Mouse (Mus musculus) Patski (cell line): ENCODE results near the gene Rnf144a. TPM values are rescaled to one million over a fixed set of nuclear protein-coding genes. Genes with fewer than 3 reads are reported as not detected.
A peak's percentile ranks its signal among the peaks of the same experiment; 100 is the strongest.

Experiments
- ATAC-seq: fragments of 100-300 bp; one replicate; pipeline ENCODE4 v1.8.0; 2021
- CTCF ChIA-PET: fragments of 350-600 bp; sonication (Branson Sonifier 250); formaldehyde crosslinking; loops from one replicate; lab custom pipeline; 2022; ENCODE audit warnings: inconsistent platforms; lab: Charles Lee
- POLR2A ChIA-PET: fragments of 350-600 bp; sonication (Branson Sonifier 250); formaldehyde crosslinking; loops from one replicate; lab custom pipeline; 2022; ENCODE audit warnings: antibody characterized with exemption, inconsistent platforms; lab: Charles Lee
- DNase-seq: peaks from one replicate; pipeline ENCODE4 v3.0.0-alpha.2; 2011; ENCODE audit warnings: low read depth, low spot score
- H3K27me3 ChIP-seq: fragments of 371-371 bp; one replicate; pipeline ENCODE4 v1.5.1; 2021
- CTCF ChIP-seq: fragments of 100-300 bp; IDR thresholded peaks from one replicate; pipeline ENCODE4 v1.5.1; 2021
- in situ Hi-C: fragments of 300-500 bp; cut with MboI; formaldehyde crosslinking; loops from 3 replicates; pipeline ENCODE4 v1.11.1; 2018; ENCODE audit warnings: low pct_unique_long_range_greater_than_20kb, mixed read lengths
- polyA plus RNA-seq: library from polyadenylated mRNA; unstranded; gene quantifications from one replicate; pipeline ENCODE4 v1.2.3, GENCODE M21; 2021

Gene Rnf144a
- polyA plus RNA-seq, 1 experiment from 2014 or later = 8.4 TPM

DNA sequence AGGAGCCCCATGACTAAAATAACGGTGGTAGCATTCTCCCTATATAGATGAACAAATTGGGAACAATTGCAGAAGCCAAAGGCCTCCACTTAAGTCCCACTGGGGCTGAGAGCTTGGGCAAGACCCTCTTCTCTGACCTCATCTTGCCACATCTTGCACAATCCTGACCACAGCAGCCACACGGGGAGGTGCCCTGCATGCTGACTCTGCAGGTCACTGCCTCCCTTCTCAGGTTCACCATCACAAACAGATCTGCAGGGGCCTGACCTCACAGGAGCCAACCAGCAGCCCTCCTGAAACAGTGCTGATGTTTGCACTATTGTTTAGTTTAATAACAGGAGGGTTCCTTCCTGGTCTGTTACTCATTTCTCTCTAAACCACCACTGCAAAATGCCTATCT is 16.5 kb downstream of the Rnf144a start:
- ChIA-PET CTCF (no interaction called here), POLR2A (no interaction called here)
- peak; percentile 85 for ATAC-seq
- no peak for TF ChIP-seq CTCF
- in situ Hi-C loops = no loop called here
- DNase-seq = peak; percentile 55
- H3K27me3 ChIP-seq = no peaks in the 10 kb centered on the region

DNA sequence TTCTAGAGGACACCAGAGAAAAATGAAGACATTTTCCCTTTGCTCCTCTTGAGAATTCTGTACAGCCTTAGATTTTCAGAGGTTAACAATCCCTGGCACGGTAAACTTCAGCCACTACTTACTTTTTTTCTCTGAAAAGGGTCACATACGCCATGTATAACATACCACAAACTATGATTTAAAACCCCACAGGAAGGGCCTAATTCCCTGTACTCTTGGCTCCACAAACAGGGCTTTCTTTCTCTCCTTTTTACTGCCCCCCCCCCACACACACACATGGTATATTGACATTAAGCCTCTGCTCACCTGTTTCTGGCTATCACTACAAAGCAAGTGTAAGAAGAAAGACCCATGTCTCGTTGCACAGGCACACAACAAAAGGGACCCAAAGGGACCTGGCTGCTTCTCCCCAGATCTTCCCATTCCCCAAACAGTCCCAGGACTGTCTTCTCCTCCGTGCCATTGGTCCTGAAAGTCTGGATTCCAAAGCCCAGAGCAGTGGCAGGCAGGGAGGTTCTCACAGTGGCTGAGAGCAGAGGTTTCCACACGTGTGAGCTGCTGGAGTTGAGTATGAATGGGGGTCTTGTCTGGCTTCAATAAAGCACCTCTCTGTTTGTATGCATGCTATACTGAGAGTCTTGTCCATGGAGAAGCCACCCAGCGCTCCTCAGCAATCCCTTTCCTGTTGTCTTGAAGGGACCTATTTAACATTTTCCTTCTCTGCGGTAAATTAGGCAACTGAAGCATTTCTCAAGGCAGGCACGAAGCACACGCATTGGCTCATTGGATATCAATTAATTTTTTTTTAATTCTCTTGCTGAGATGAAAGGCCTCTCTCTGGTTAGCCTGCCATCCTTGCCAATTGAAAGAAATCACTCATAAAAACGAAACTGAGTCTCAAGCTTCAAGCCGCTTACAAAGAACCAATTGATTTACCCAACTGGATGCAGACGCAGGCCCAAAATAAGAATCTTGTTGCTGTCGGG is 20.3 kb downstream of the Rnf144a start:
- no peaks in the 10 kb centered on the region for H3K27me3 ChIP-seq
- no peak for DNase-seq
- POLR2A ChIA-PET = interaction anchor here (0.7 kb wide), 1 partner anchor 12 kb away, joined by 3 read pairs; no protein-coding TSS in a partner anchor
- TF ChIP-seq CTCF = no peak
- ATAC-seq = no peak
- in situ Hi-C loops = no loop called here
- CTCF ChIA-PET = no interaction called here

DNA sequence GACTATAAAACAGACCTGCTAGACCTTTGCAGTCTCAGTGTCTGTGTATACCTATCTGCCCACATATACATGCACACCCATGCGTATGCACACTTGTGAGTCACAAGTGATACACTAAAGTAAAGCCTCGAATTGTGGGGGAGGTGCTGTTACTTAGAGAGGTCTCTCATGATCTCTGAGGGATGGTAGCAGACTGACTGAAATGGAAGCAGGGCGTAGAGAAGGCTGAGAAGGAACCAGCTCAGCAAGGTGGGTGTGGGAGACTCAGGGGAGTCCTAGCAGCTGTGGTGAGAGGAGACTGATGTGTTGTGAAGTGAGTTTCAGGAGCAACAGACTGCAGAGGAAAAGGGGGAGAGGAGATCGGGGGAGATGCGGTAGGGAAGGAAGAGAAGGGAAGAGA is 21.8 kb downstream of the Rnf144a start:
- DNase-seq (no peak), ATAC-seq (no peak)

DNA sequence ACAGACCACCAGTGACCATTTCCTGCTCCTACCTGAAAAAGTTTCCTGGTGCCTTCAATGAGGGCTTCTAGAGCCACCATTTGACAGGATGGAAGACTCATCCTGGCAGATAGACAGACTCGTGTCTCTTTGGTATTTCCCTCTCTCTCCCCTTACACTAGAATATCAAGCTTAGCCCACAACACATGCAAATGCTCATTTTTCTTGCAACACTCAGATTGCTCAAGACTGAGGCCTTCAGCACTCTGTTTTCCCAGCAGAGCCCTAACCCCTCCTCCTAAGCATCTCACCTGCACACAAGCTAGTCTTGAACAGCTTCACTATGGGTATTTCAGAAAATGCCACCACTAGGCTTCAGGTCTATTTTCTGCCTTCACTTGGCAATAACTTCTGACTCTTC is 23.9 kb downstream of the Rnf144a start:
- in situ Hi-C loops = no loop called here
- H3K27me3 ChIP-seq = no peaks in the 10 kb centered on the region
- ATAC-seq (no peak), DNase-seq (no peak)
- CTCF ChIA-PET = no interaction called here
- TF ChIP-seq CTCF = no peak
- POLR2A ChIA-PET = no interaction called here

More for the DNA sequence above, 21.8 kb downstream of the Rnf144a start:
- TF ChIP-seq CTCF = no peak
- H3K27me3 ChIP-seq = no peaks in the 10 kb centered on the region
- in situ Hi-C loops = no loop called here
- CTCF ChIA-PET = interaction anchor here (0.8 kb wide), 1 partner anchor 9 kb away, joined by 3 read pairs; no protein-coding TSS in a partner anchor
- POLR2A ChIA-PET = no interaction called here

GRCm38 (mm10) chr12:26387523-26387922 is 27.5 kb downstream of the Rnf144a start:
- no peak for TF ChIP-seq CTCF
- ATAC-seq = no peak
- ChIA-PET POLR2A (interaction anchor here (0.6 kb wide), 1 partner anchor 71 kb away, joined by 3 read pairs; no protein-coding TSS in a partner anchor), CTCF (no interaction called here)
- no peak for DNase-seq
- H3K27me3 ChIP-seq = no peaks in the 10 kb centered on the region
- in situ Hi-C loops = no loop called here

DNA sequence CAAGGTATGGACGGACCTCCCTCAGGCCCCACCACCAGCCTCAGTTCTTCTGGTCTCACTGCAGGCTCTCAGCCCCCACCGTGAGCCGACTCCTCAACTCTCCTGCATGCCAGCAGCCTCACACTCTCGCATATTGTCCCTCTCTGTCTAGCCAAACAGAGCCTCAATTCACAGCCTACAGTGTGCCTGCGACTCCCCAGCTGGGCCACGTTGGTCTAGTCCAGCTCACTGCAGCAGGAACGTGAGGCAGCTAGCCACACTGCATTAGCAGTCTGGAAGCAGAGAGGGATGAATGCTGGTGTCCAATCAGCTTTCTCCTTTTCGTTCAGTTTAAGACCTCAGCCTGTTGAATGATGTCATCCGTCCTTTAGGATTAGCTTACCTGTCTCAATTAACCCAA is 28.1 kb downstream of the Rnf144a start:
- no peaks in the 10 kb centered on the region for H3K27me3 ChIP-seq
- POLR2A ChIA-PET = interaction anchor here (0.6 kb wide), 1 partner anchor 72 kb away, joined by 3 read pairs; no protein-coding TSS in a partner anchor
- ATAC-seq (no peak), DNase-seq (no peak)
- TF ChIP-seq CTCF = no peak
- in situ Hi-C loops = no loop called here
- CTCF ChIA-PET = no interaction called here

DNA sequence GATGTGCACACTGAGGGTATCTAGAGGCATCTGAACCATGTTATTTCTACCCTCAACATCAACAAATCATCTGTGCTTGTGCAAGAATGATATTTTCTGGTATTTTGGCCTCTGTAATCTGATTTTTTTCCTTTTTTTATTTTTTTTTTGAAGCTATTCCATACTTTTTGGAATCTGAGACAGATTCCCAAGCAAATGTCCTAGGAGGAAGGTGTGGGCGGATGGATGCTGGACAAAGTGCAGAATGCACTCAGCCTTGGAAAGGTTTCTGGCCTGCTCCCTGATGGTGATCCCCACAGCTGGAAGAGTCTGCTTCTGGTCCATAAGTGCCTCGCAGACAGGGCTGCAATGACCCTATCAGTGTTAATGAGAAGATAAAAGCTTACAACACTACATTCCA is 28.9 kb downstream of the Rnf144a start:
- DNase-seq (no peak), ATAC-seq (no peak)
- POLR2A ChIA-PET = no interaction called here
- in situ Hi-C loops = no loop called here
- no peak for TF ChIP-seq CTCF
- CTCF ChIA-PET = no interaction called here
- H3K27me3 ChIP-seq = no peaks in the 10 kb centered on the region

GRCm38 (mm10) chr12:26385735-26386134 is 29.3 kb downstream of the Rnf144a start:
- no peak for DNase-seq
- ATAC-seq = no peak
- in situ Hi-C loops = no loop called here
- ChIA-PET CTCF (interaction anchor here (1.0 kb wide), 1 partner anchor 27 kb away, joined by 3 read pairs; no protein-coding TSS in a partner anchor), POLR2A (no interaction called here)
- no peak for TF ChIP-seq CTCF
- no peaks in the 10 kb centered on the region for H3K27me3 ChIP-seq

DNA sequence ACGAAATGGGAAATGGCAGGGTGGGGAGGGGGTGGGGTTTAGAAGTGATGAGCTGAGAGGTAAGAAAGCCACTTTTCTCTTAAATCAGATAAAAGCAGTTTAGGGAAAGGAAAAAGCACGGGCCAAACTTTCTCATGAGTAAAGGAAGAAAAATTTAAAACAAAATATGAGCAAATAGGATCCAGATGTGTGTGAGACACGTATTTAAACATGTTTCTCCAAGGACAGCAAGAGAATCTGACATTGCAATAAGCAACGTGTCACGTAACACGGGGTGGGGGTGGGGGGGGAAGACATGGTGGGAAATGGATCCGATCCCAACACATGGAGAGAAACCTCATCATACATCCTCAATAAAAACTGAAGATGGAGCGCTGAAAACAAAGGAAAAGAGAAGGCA is 33.3 kb downstream of the Rnf144a start:
- no peak for DNase-seq

DNA sequence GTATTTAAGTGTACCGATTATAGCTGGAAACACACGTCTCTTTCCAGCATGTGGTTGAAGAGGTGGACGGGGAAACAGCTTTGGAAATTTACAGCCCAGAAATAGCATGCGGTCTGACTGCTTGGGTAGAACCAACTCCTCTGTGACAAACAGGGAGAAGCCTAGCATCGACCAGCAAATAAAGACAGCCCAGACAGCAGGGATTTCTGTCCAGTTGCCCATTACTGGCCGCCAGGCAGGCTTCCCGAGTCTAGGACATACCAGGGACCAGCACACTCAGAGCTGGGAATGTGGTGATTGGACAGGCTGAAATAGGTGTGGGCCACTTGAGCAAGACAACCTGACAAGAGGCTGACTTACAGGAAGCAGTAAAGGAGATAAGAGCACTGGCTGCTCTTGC is 35.3 kb downstream of the Rnf144a start:
- no peak for ATAC-seq
- POLR2A ChIA-PET = no interaction called here
- CTCF ChIA-PET = no interaction called here
- no peaks in the 10 kb centered on the region for H3K27me3 ChIP-seq
- in situ Hi-C loops = no loop called here
- no peak for TF ChIP-seq CTCF
- DNase-seq = no peak

More for the DNA sequence above, 33.3 kb downstream of the Rnf144a start:
- no peaks in the 10 kb centered on the region for H3K27me3 ChIP-seq
- POLR2A ChIA-PET = no interaction called here
- CTCF ChIA-PET = no interaction called here
- TF ChIP-seq CTCF = no peak
- no peak for ATAC-seq
- in situ Hi-C loops = no loop called here

- no peaks in the 10 kb centered on the region for H3K27me3 ChIP-seq
- TF ChIP-seq CTCF = no peak
- in situ Hi-C loops = no loop called here
- POLR2A ChIA-PET = no interaction called here
- ATAC-seq = no peak
- CTCF ChIA-PET = no interaction called here
- DNase-seq = no peak
These were observed 37.4 kb downstream of the Rnf144a start for GRCm38 (mm10) chr12:26377691-26378090.
